Mouse (Mus musculus) limb, embryonic 15.5 days (tissue): Measurements from ENCODE around the gene Asf1a. TPM values are rescaled to one million over a fixed set of nuclear protein-coding genes. Genes with fewer than 3 reads are reported as not detected.

Experiments used
- ATAC-seq: fragments of 200-750 bp; cut with Nextera tagmentation; 2 replicates; pipeline ENCODE4 v1.8.0; 2017; ENCODE audit warnings: low read depth, moderate TSS enrichment; ENCODE audit not compliant: insufficient number of reproducible peaks, low FRiP score, low TSS enrichment
- H3K27ac ChIP-seq: fragments of 300-500 bp; sonication (generic); 2 replicates; pipeline ENCODE4 v1.5.1; 2015; ENCODE audit warnings: moderate library complexity, mild to moderate bottlenecking, inconsistent platforms
- H3K27me3 ChIP-seq: fragments of 300-500 bp; sonication (generic); 2 replicates; pipeline ENCODE4 v1.6.1; 2015; ENCODE audit warnings: inconsistent platforms
- H3K36me3 ChIP-seq: fragments of 300-500 bp; sonication (generic); 2 replicates; pipeline ENCODE4 v1.6.1; 2015; ENCODE audit warnings: inconsistent platforms
- H3K4me1 ChIP-seq: fragments of 300-500 bp; sonication (generic); 2 replicates; pipeline ENCODE4 v1.6.1; 2015; ENCODE audit warnings: inconsistent platforms
- H3K4me2 ChIP-seq: fragments of 300-500 bp; sonication (generic); 2 replicates; pipeline ENCODE4 v1.6.1; 2015; ENCODE audit warnings: mild to moderate bottlenecking, inconsistent platforms
- H3K4me3 ChIP-seq: fragments of 300-500 bp; sonication (generic); 2 replicates; pipeline ENCODE4 v1.5.1; 2015; ENCODE audit warnings: mild to moderate bottlenecking, inconsistent platforms
- H3K9ac ChIP-seq: fragments of 300-500 bp; sonication (generic); 2 replicates; pipeline ENCODE4 v1.6.1; 2015; ENCODE audit warnings: inconsistent platforms
- H3K9me3 ChIP-seq: fragments of 300-500 bp; sonication (generic); 2 replicates; pipeline ENCODE4 v1.6.1; 2016; ENCODE audit warnings: inconsistent platforms
- WGBS: fragments of 180-500 bp; shearing (Covaris S2); methylation state at CpG from one replicate; pipeline ENCODE4 v1.1.7; 2015; 5-methylcytosine and 5-hydroxymethylcytosine counted together
- polyA plus RNA-seq: library from polyadenylated mRNA; unstranded; fragments of >200 nt; fragmentation: Nextera tagmentation; extraction: Ambion mirVana; gene quantifications from 2 replicates; pipeline ENCODE4 v1.2.1, GENCODE M21; 2015

Gene Asf1a
- 75.8 and 89.4 TPM in 2 replicates for polyA plus RNA-seq

DNA sequence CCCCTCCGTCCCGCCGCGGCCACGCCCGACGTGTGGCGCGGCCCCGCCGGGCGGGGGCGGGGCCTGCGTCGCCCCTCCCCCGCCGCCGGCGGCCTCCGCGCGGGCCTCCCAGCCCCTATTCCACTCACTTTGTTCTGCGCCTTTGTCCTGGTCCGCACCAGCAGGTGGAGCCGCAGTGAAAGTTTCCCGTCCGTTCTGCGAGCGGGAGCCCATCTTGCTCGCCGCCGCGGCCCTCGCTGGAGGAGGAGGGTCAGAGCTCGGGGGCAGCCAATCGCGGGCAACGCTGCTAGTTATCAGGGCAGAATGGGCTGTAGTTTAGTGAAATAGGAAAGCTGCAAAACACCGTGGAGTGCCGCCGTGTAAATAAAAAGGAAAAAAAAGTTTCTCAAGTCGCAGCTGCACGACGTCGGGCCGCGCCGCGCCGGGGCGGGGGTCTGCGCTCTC, at the start of gene Asf1a:
Gene Asf1a (plus strand): TSS at position 81 of the 444 bp plus-strand sequence.
- Histone ChIP-seq H3K36me3 (no peaks in the 10 kb centered on the region), H3K4me1 (peaks cover 7% of the 10 kb centered on the region; the same call in 1 of the 2 replicates), H3K9ac (peak within 1 kb of the TSS; percentile 93), H3K27ac (peak within 1 kb of the TSS; percentile 99), H3K9me3 (no peaks in the 10 kb centered on the region), H3K4me3 (peak within 1 kb of the TSS; percentile 94), H3K27me3 (no peaks in the 10 kb centered on the region), H3K4me2 (peak within 1 kb of the TSS; percentile 62)
- ATAC-seq: peak; percentile 97
- under 1% methylated on average over 52 of the region's 52 CpGs for WGBS

DNA sequence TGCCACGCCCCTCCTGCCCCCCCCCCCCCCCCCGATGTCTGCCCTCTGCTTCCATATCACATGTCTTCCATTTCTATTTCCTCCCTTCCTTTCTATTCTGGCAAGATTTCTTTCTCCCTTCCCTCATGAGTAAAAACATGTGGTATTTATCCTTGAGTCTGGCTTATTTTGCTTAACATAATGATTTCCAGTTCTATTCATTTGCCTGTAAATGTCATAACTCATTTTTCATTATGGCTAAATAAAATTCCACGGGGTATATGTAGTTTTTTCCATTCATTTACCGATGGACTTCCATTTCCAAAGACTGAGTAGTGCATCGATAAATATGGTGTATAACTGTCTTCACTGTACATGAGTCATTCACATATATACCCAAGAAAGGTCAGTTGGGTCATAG, 34.6 kb upstream of the Asf1a start:
- Histone ChIP-seq H3K9ac (no peak overlapping the region), H3K27ac (no peak overlapping the region), H3K4me2 (no peak overlapping the region), H3K4me3 (no peak overlapping the region), H3K36me3 (peaks cover 7% of the 10 kb centered on the region; the same call in 1 of the 2 replicates), H3K4me1 (no peaks in the 10 kb centered on the region), H3K9me3 (no peaks in the 10 kb centered on the region), H3K27me3 (no peaks in the 10 kb centered on the region)
- ATAC-seq: no peak
- 57% methylated on average over 5 of the region's 5 CpGs for WGBS

DNA sequence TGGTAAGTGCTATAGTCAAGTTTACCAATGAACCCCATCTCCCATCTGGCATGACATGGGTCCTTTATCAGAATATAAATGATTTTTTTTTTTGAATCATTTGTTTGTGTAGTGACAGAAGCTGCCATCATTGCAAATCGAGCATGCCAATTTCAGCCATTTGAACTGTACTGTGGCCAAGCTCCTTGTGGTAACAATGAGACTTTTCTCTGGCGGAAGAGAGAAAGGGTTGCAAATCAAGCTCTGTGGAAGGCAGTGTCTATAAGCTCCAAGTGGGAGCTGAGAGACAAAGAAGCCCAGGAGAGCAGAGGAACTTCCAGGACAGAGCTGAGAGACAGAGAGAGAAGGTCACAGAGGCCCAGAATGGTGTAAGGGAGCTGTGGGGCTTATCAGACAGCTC, 31.0 kb upstream of the Asf1a start:
- 86% methylated on average over 2 of the region's 2 CpGs for WGBS
- Histone ChIP-seq H3K9me3 (no peaks in the 10 kb centered on the region), H3K27ac (no peak overlapping the region), H3K4me1 (no peaks in the 10 kb centered on the region), H3K36me3 (peaks cover 7% of the 10 kb centered on the region; the same call in 1 of the 2 replicates), H3K27me3 (no peaks in the 10 kb centered on the region), H3K4me2 (no peak overlapping the region), H3K4me3 (no peak overlapping the region), H3K9ac (no peak overlapping the region)
- ATAC-seq: no peak

DNA sequence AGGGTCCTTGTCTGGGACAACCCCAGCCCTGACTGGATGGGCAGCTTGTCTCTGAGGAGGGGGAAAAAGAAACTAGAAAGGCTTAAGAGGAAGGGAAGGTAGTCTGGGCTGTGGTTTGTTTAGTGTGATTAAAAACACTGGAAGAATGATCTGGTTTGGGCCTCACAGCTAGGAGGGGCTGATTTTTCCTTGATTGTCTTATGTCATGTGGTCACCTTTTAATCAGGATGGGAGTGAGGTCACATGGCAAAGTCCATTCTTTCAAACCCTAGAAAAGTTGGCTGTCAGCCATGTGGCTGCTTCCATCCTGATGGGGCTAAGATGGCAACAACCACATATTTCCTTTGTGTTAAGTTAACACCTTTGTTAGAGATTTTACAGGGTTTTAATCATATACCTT, 28.0 kb upstream of the Asf1a start:
- Histone ChIP-seq H3K27ac (no peak overlapping the region), H3K9ac (no peak overlapping the region), H3K9me3 (no peaks in the 10 kb centered on the region), H3K36me3 (0 out of 2 replicates have a peak, but pooled peaks cover 2% of the 10 kb centered on the region), H3K27me3 (no peaks in the 10 kb centered on the region), H3K4me2 (no peak overlapping the region), H3K4me3 (no peak overlapping the region), H3K4me1 (no peaks in the 10 kb centered on the region)
- ATAC-seq: no peak

DNA sequence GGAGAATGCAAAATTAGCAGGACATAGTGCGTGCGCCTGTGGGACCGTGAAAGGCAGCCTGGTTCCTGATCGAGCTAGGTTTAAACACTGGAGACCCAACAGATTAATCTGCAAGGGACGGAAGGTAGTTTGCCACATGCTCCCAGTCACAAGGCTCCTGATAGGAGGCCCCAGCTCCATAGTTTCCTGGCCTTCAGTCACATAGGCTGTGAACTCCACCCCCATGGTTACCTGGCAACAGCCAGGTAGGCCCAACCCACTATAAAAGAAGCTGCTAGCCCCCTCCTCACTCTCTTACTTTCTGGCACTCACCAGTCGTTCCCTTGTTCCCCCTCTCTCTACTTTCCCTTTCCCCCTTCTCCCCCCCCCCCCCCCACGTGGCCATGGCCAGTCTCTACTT, 16.4 kb upstream of the Asf1a start:
- Histone ChIP-seq H3K9ac (no peak overlapping the region), H3K9me3 (no peaks in the 10 kb centered on the region), H3K36me3 (no peaks in the 10 kb centered on the region), H3K4me3 (peak overlapping the region; percentile 39), H3K27me3 (no peaks in the 10 kb centered on the region), H3K4me1 (peaks cover 8% of the 10 kb centered on the region), H3K4me2 (peak overlapping the region; percentile 61), H3K27ac (no peak overlapping the region)
- no peak for ATAC-seq
- 43% methylated on average over 7 of the region's 7 CpGs for WGBS

DNA sequence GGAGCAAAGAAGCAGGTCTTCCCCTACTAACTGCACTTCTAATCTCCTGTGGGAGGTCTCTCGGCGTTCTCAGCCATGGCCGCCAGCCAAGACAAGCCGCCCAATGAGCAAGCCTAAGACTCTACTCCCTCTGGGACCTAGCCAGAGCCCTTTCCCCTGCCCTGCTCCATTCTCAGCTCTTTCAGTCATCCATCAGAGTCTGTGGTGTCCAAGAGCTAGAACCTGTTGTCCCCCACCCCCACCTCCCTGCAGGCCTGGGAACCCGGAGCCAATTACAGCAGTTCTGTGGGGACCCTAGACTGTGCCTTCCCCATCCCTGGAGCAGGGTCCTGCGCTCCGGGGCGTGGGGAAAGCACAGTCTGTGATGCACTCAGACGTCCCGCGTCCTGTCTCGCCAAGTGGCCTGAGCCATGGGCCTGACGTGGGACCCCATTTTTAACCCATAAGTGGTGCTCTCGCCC, 15.9 kb upstream of the Asf1a start:
- Histone ChIP-seq H3K9ac (no peak overlapping the region), H3K4me3 (peak overlapping the region; percentile 39), H3K27me3 (no peaks in the 10 kb centered on the region), H3K9me3 (no peaks in the 10 kb centered on the region), H3K4me1 (peaks cover 8% of the 10 kb centered on the region), H3K36me3 (no peaks in the 10 kb centered on the region), H3K27ac (no peak overlapping the region), H3K4me2 (peak overlapping the region; percentile 61)
- WGBS: 19% methylated on average over 14 of the region's 14 CpGs
- peak; percentile 67 for ATAC-seq

DNA sequence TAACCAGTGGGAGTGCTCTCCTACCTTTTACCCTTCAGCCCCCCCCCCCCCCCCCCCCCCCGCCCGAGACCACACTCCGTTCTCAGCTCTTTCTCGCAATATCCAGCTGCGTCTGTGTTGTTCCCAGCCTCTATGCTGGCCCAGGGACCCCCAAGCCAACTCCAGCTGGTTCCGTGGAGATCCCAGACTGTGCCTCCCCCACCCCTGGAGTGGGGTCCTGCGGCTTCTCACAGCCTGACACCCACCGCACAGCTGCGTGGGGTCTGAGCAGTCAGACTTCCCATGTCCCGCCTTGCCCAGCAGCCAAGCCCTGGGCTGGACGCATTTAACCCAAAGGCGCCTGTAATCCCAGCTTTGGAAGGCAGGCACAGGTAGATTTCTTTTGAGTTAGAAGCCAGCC, 15.5 kb upstream of the Asf1a start:
- no peaks in the 10 kb centered on the region for H3K27me3 ChIP-seq
- H3K9me3 ChIP-seq: no peaks in the 10 kb centered on the region
- H3K4me1 ChIP-seq: peaks cover 8% of the 10 kb centered on the region
- peak overlapping the region; percentile 39 for H3K4me3 ChIP-seq
- no peaks in the 10 kb centered on the region for H3K36me3 ChIP-seq
- ATAC-seq: peak; percentile 10; the same call in 1 of the 2 replicates
- WGBS: 35% methylated on average over 11 of the region's 12 CpGs
- H3K9ac ChIP-seq: no peak overlapping the region
- no peak overlapping the region for H3K27ac ChIP-seq
- H3K4me2 ChIP-seq: peak overlapping the region; percentile 61

DNA sequence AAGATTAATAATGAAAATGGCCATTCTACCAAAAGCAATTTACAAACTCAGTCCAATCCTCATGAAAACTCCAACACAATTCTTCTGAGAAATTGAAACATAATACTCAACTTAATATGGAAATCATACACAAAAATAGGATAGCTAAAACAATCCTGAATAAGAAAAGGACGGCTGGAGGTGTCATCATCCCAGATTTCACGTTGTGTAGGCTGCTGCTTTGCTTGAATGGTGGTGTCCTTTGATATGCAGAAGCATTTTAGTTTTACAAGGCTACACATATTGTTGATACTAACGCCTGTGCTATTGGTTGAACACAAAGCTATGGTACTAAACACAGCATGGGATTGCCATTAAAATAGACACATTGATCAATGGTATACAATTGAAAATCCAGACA, 10.8 kb upstream of the Asf1a start:
- ATAC-seq: no peak
- H3K4me3 ChIP-seq: no peak overlapping the region
- peaks cover 4% of the 10 kb centered on the region for H3K4me1 ChIP-seq
- H3K27me3 ChIP-seq: no peaks in the 10 kb centered on the region
- no peaks in the 10 kb centered on the region for H3K36me3 ChIP-seq
- no peaks in the 10 kb centered on the region for H3K9me3 ChIP-seq
- no peak overlapping the region for H3K9ac ChIP-seq
- no peak overlapping the region for H3K27ac ChIP-seq
- 70% methylated on average over 3 of the region's 3 CpGs for WGBS
- no peak overlapping the region for H3K4me2 ChIP-seq

DNA sequence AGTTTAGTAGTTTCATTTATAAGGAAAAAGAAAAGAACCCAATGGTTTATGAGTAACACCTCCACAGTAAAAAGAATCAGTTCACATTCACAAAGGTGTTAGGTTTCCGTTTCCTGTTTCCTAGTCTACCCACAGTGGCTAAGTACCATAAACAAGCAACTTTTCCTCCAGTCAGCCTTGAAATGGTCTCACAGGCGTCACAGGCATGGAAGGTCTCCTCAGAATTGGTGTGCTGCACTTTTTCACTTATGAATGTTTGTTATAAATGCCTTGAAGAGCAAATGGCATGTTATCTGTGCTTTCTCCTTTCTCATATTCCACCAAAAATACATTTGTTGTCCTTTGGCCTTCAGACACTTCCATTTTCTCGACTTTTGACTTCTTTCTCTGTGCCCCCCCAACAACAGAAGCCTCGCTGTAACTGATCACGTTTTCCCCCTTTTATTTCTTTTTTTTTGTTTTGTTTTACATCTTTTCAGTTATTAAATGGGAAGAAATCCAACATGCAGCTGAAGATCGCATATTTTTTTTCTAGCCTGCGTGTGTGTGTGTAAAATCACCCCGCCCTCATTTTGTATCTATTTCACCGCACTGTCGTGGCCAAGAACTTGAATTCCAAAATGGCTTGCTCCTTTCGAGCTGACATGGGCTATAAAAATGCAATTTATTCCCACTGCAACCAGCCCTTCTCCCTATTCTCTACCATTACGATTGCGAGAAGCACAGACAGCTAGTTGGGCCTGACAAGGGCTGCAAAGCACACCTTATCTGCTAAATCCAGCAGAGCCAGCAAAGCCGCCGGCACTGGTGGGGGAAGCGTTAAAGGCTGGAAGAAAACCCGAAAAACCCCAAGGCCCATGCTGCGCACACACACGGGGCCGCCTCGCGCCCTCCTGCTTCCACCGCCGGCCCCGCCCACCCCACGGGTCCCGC, 547 bp upstream of the Asf1a start:
- Histone ChIP-seq H3K9me3 (no peaks in the 10 kb centered on the region), H3K27ac (peak overlapping the region; percentile 99), H3K36me3 (no peaks in the 10 kb centered on the region), H3K9ac (peak overlapping the region; percentile 50), H3K27me3 (no peaks in the 10 kb centered on the region), H3K4me2 (peak overlapping the region; percentile 62), H3K4me3 (peak overlapping the region; percentile 94), H3K4me1 (peaks cover 7% of the 10 kb centered on the region; the same call in 1 of the 2 replicates)
- peak; percentile 94 for ATAC-seq
- WGBS: 4% methylated on average over 25 of the region's 27 CpGs

DNA sequence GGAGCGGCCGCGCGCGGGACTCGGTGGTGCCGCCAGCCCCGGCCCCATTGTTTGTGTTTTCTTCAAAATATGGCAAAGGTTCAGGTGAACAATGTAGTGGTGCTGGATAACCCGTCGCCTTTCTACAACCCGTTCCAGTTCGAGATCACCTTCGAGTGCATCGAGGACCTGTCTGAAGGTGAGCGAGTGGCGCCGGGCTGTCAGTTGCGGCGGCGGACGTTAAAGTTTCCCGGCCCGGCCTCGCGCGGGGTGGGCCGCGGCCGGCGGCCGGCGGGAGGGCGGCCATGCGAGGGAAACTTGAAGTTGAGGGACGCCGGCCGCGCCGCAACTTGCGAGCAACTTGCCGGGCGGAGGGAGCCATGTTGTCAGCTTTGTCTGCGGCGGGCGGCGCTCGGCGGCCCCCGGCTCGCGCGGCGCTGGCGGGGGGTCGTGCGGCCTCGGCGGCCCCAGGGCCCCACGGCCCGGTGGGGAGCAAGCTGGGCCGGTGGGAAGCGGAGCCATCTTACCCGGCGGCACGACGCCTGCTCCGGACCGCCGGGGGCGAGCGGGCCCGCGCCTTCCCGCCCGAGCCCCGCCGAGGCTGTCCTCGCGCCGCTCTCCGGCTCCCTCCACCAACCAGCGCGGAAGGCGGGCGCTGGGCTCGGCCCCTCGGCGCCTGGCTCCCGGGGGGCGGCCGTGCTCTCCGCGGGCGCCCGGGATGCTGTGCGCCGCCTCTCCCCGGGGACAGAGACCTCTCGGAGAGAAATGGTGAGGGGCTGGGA, 744 bp downstream of the Asf1a start:
- Histone ChIP-seq H3K36me3 (no peaks in the 10 kb centered on the region; the same call in 1 of the 2 replicates), H3K27me3 (no peaks in the 10 kb centered on the region), H3K4me2 (peak overlapping the region; percentile 58), H3K27ac (peak overlapping the region; percentile 99), H3K4me3 (peak overlapping the region; percentile 94), H3K9me3 (no peaks in the 10 kb centered on the region), H3K9ac (peak overlapping the region; percentile 93), H3K4me1 (peaks cover 7% of the 10 kb centered on the region; the same call in 1 of the 2 replicates)
- WGBS: under 1% methylated on average over 99 of the region's 99 CpGs
- ATAC-seq: 0 out of 2 replicates have a peak, but pooled peaks have one; percentile 32

DNA sequence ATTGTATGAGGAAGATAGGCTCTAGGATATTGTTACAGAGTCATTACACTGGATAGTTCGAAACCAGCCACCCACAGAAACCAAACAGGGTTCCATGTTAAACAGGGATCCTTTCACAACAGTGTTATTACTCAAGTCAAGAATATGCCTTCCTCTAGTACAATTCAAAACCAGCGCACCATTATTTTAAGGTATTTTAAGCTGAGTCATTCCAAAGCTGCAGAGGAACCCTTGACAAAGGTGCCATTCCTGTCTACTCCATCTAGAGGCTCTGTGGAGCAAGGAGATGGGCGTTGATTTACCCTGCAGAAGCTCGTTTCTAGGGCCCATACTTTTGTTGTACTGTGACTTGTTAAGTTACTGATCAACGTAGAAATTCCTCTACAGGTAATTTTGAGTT, 2.3 kb downstream of the Asf1a start:
- Histone ChIP-seq H3K36me3 (peaks cover 5% of the 10 kb centered on the region), H3K4me3 (no peak overlapping the region; the same call in 1 of the 2 replicates), H3K9ac (no peak overlapping the region), H3K4me2 (no peak overlapping the region; the same call in 1 of the 2 replicates), H3K4me1 (peaks cover 7% of the 10 kb centered on the region; the same call in 1 of the 2 replicates), H3K9me3 (no peaks in the 10 kb centered on the region), H3K27ac (no peak overlapping the region), H3K27me3 (no peaks in the 10 kb centered on the region)
- ATAC-seq: no peak
- WGBS: 48% methylated on average over 5 of the region's 5 CpGs
